Mouse (Mus musculus): ENCODE results near the gene Rab11fip3. TPM values are rescaled to one million over a fixed set of nuclear protein-coding genes. Genes with fewer than 3 reads are reported as not detected.

Rab11fip3 gene
- polyA plus RNA-seq, 1 experiment = 15.2 TPM

DNA sequence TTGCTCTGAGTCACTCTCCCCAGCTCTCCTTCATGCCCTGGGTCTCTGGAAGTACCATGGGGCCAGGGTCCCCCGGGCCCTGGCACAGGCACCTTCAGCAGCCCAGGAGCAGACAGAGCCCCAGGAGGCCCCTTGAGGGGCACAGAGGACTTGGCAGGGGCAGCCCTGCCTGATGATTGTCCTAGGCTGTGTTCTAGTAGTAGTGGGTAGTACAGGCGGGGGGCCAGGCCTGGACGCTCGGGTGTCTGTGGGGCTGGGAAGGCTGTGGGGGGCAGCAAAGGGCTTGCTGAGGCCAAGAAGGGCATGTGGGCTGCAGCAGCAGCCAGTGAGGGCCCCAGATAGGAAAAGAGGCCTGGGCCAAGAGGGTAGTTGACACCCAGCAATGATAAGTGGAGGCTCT is 121.8 kb downstream of the Rab11fip3 start:
- Histone ChIP-seq H3K79me2 (ENCODE audit: control insufficient read depth, insufficient read depth) (no peaks in the 10 kb centered on the region), H3K4me3 (ENCODE audit: insufficient read depth, poor library complexity, severe bottlenecking) (no peak overlapping the region), H3K36me3 (ENCODE audit: control insufficient read depth, insufficient read depth) (no peaks in the 10 kb centered on the region), H3ac (ENCODE audit: control insufficient read depth, insufficient read length, low read depth) (no peak overlapping the region), H3K27me3 (ENCODE audit: control insufficient read depth, insufficient read depth, insufficient read length) (peaks cover 28% of the 10 kb centered on the region), H3K79me3 (ENCODE audit: low read depth) (no peaks in the 10 kb centered on the region)
- TF ChIP-seq MYOD1 (IDR thresholded peaks at IDR 0.05; ENCODE audit: control insufficient read depth, insufficient read length, low read depth) (no peak), FOSL1 (IDR thresholded peaks at IDR 0.05; ENCODE audit: insufficient read depth, low read length, poor library complexity, severe bottlenecking) (no peak), CEBPB (IDR thresholded peaks at IDR 0.05; ENCODE audit: low read depth) (no peak), USF1 (IDR thresholded peaks at IDR 0.05; ENCODE audit: low read depth) (no peak), MAX (IDR thresholded peaks at IDR 0.05) (no peak), CTCF (IDR thresholded peaks at IDR 0.05; ENCODE audit: control insufficient read depth, insufficient read depth, insufficient read length) (no peak), MYOG (IDR thresholded peaks at IDR 0.05; ENCODE audit: control insufficient read depth, extremely low read depth, insufficient read length) (no peak)

DNA sequence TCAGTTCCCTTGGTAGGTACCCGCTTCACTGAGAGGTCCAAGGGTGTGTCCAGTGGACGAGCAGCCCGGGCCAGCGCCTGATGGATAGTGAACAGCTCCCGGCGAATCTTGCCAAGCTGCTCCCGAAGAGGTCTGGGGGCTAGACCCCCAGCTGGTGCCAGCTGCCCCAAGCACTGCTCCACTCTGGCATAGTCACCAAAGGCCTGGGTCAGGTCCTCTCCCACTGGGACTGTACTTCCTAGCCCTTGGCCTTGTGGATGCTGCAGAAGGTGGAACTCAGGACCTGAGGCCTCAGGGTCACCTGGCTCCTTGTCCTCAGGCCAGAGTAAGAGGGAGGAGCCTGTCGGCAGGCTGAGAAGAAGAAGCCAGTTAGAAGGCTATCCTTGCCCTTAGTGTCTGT is 122.5 kb downstream of the Rab11fip3 start:
- Histone ChIP-seq H3K27me3 (ENCODE audit: control insufficient read depth, insufficient read depth, insufficient read length) (peaks cover 21% of the 10 kb centered on the region), H3K79me3 (ENCODE audit: low read depth) (no peaks in the 10 kb centered on the region), H3K36me3 (ENCODE audit: control insufficient read depth, insufficient read depth) (no peaks in the 10 kb centered on the region), H3ac (ENCODE audit: control insufficient read depth, insufficient read length, low read depth) (no peak overlapping the region), H3K4me3 (ENCODE audit: insufficient read depth, poor library complexity, severe bottlenecking) (no peak overlapping the region), H3K79me2 (ENCODE audit: control insufficient read depth, insufficient read depth) (peaks cover 6% of the 10 kb centered on the region)
- TF ChIP-seq MAX (IDR thresholded peaks at IDR 0.05) (no peak), MYOG (IDR thresholded peaks at IDR 0.05; ENCODE audit: control insufficient read depth, extremely low read depth, insufficient read length) (no peak), CTCF (IDR thresholded peaks at IDR 0.05; ENCODE audit: control insufficient read depth, insufficient read depth, insufficient read length) (no peak), MYOD1 (IDR thresholded peaks at IDR 0.05; ENCODE audit: control insufficient read depth, insufficient read length, low read depth) (no peak), FOSL1 (IDR thresholded peaks at IDR 0.05; ENCODE audit: insufficient read depth, low read length, poor library complexity, severe bottlenecking) (no peak), USF1 (IDR thresholded peaks at IDR 0.05; ENCODE audit: low read depth) (no peak)

GRCm38 (mm10) chr17:25946349-25946748 is 123.0 kb downstream of the Rab11fip3 start:
- Histone ChIP-seq H3K79me3 (ENCODE audit: low read depth) (peaks cover 1% of the 10 kb centered on the region), H3K36me3 (ENCODE audit: control insufficient read depth, insufficient read depth) (no peaks in the 10 kb centered on the region), H3K79me2 (ENCODE audit: control insufficient read depth, insufficient read depth) (peaks cover 11% of the 10 kb centered on the region), H3ac (ENCODE audit: control insufficient read depth, insufficient read length, low read depth) (no peak overlapping the region), H3K4me3 (ENCODE audit: insufficient read depth, poor library complexity, severe bottlenecking) (no peak overlapping the region), H3K27me3 (ENCODE audit: control insufficient read depth, insufficient read depth, insufficient read length) (peaks cover 16% of the 10 kb centered on the region)
- TF ChIP-seq MYOG (IDR thresholded peaks at IDR 0.05; ENCODE audit: control insufficient read depth, extremely low read depth, insufficient read length) (no peak), CEBPB (IDR thresholded peaks at IDR 0.05; ENCODE audit: low read depth) (no peak), MAX (IDR thresholded peaks at IDR 0.05) (no peak), FOSL1 (IDR thresholded peaks at IDR 0.05; ENCODE audit: insufficient read depth, low read length, poor library complexity, severe bottlenecking) (no peak)

GRCm38 (mm10) chr17:25945517-25946155 is 123.7 kb downstream of the Rab11fip3 start:
- Histone ChIP-seq H3ac (ENCODE audit: control insufficient read depth, insufficient read length, low read depth) (no peak overlapping the region), H3K79me3 (ENCODE audit: low read depth) (peaks cover 7% of the 10 kb centered on the region), H3K36me3 (ENCODE audit: control insufficient read depth, insufficient read depth) (no peaks in the 10 kb centered on the region), H3K27me3 (ENCODE audit: control insufficient read depth, insufficient read depth, insufficient read length) (peaks cover 9% of the 10 kb centered on the region), H3K4me3 (ENCODE audit: insufficient read depth, poor library complexity, severe bottlenecking) (no peak overlapping the region), H3K79me2 (ENCODE audit: control insufficient read depth, insufficient read depth) (peaks cover 18% of the 10 kb centered on the region)
- TF ChIP-seq USF1 (IDR thresholded peaks at IDR 0.05; ENCODE audit: low read depth) (no peak), FOSL1 (IDR thresholded peaks at IDR 0.05; ENCODE audit: insufficient read depth, low read length, poor library complexity, severe bottlenecking) (no peak), CTCF (IDR thresholded peaks at IDR 0.05; ENCODE audit: control insufficient read depth, insufficient read depth, insufficient read length) (no peak), MAX (IDR thresholded peaks at IDR 0.05) (no peak), MYOD1 (IDR thresholded peaks at IDR 0.05; ENCODE audit: control insufficient read depth, insufficient read length, low read depth) (no peak), MYOG (IDR thresholded peaks at IDR 0.05; ENCODE audit: control insufficient read depth, extremely low read depth, insufficient read length) (no peak), CEBPB (IDR thresholded peaks at IDR 0.05; ENCODE audit: low read depth) (no peak)

DNA sequence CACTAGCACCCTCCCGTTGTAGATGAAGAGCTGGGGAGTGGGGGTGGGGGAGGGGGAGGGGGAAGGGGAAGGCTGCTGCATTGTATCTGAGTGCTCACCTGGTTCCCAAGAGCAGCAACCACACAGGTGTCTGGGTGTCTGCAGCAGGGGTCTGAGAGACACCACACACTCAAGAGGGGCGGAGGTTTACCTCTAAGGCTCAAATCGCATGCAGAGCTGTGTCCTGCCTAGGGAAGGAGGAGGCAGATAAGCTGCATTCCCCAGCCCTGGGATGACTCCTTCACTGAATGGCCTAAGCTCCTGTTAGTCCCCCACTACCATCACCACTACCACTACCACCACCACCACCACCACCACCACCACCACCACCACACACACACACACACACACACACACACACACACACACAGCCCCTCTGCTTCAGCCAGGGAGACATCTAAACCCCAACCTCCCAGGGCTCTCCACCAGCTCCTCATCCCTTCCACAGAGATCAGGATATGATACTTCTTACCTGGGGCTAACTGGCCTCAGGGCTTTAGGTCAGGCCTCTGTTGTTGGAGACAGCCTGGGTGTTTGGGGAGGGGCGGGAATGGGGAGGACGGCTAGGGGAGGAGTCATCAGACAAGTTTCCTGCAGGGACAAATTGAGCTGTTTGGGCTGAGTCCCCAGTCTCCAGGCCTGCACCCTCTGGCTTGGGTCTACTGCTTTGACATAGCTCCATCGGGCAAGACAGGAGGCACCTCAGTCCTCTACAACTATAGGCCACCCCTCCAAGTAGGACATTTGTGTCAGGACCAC is 124.8 kb downstream of the Rab11fip3 start, which contains the start of the genes Pigq and Nhlrc4:
TSS of gene Pigq (minus strand) at position 571 of the 798 bp plus-strand sequence.
TSS of gene Nhlrc4 (minus strand) at position 596 of the 798 bp plus-strand sequence.
- peaks cover 3% of the 10 kb centered on the region for H3K36me3 ChIP-seq (ENCODE audit: control insufficient read depth, insufficient read depth)
- no peak within 1 kb of the TSS for H3K4me3 ChIP-seq (ENCODE audit: insufficient read depth, poor library complexity, severe bottlenecking)
- H3K79me3 ChIP-seq (ENCODE audit: low read depth) = peaks cover 17% of the 10 kb centered on the region
- no peak for TF ChIP-seq MAX (IDR thresholded peaks at IDR 0.05)
- no peak for TF ChIP-seq MYOG (IDR thresholded peaks at IDR 0.05; ENCODE audit: control insufficient read depth, extremely low read depth, insufficient read length)
- no peak for TF ChIP-seq CTCF (IDR thresholded peaks at IDR 0.05; ENCODE audit: control insufficient read depth, insufficient read depth, insufficient read length)
- TF ChIP-seq FOSL1 (IDR thresholded peaks at IDR 0.05; ENCODE audit: insufficient read depth, low read length, poor library complexity, severe bottlenecking) = no peak
- TF ChIP-seq MYOD1 (IDR thresholded peaks at IDR 0.05; ENCODE audit: control insufficient read depth, insufficient read length, low read depth) = no peak
- no peak for TF ChIP-seq CEBPB (IDR thresholded peaks at IDR 0.05; ENCODE audit: low read depth)
- TF ChIP-seq USF1 (IDR thresholded peaks at IDR 0.05; ENCODE audit: low read depth) = no peak
- H3ac ChIP-seq (ENCODE audit: control insufficient read depth, insufficient read length, low read depth) = no peak within 1 kb of the TSS
- H3K79me2 ChIP-seq (ENCODE audit: control insufficient read depth, insufficient read depth) = peaks cover 29% of the 10 kb centered on the region
- H3K27me3 ChIP-seq (ENCODE audit: control insufficient read depth, insufficient read depth, insufficient read length) = no peaks in the 10 kb centered on the region
